ENCODE assay signal across 11 mouse cellular contexts in genomic region chr15:79244071-79244893, GRCm38 (mm10). TPM values are rescaled to one million over a fixed set of nuclear protein-coding genes. Genes with fewer than 3 reads are reported as not detected.
DNase-seq lines count a peak whose midpoint lies in the region; ATAC-seq and TF ChIP-seq lines count a peak whose summit lies in the region.
"Had no signal": no experiment of that assay in that cellular context is flagged by ENCODE, and none has a peak within 500 bp of the region (broad histone marks: within the 10 kb centered on the region; RNA-seq: fewer than 3 reads in every experiment).

No protein-coding gene starts in this region.

- peaks cover 24% of the 10 kb centered on the region for H3K4me1 ChIP-seq in hindbrain, embryonic 10.5 days (replicated peaks)
- 0 out of 2 replicates have a peak, but pooled peaks cover 3% of the 10 kb centered on the region for H3K4me1 ChIP-seq in hindbrain, postnatal 0 days (ENCODE audit: insufficient read depth, low read length)
- peaks cover 6% of the 10 kb centered on the region for H3K4me1 ChIP-seq in limb, embryonic 15.5 days
- no peaks in the 10 kb centered on the region for H3K4me1 ChIP-seq in liver, postnatal 0 days (ENCODE audit: insufficient read depth)

- peaks cover 6% of the 10 kb centered on the region; the same call in 1 of the 2 replicates for H3K27me3 ChIP-seq in hindbrain, embryonic 10.5 days (ENCODE audit: insufficient read depth, poor library complexity, severe bottlenecking)
- H3K27me3 ChIP-seq in hindbrain, postnatal 0 days (ENCODE audit: insufficient read depth, low read length): no peaks in the 10 kb centered on the region
- H3K27me3 ChIP-seq in limb, embryonic 15.5 days: no peaks in the 10 kb centered on the region
- H3K27me3 ChIP-seq in liver, postnatal 0 days (ENCODE audit: insufficient read depth, low read length): no peaks in the 10 kb centered on the region
- H3K27me3 ChIP-seq: CH12.LX had no signal

- H3K4me3 ChIP-seq in hindbrain, embryonic 10.5 days: no peak overlapping the region
- no peak overlapping the region for H3K4me3 ChIP-seq in hindbrain, postnatal 0 days (ENCODE audit: low read length)
- no peak overlapping the region for H3K4me3 ChIP-seq in limb, embryonic 15.5 days
- H3K4me3 ChIP-seq in liver, postnatal 0 days (ENCODE audit: low read depth, low read length): no peak overlapping the region

- no peak overlapping the region for H3K4me2 ChIP-seq in hindbrain, postnatal 0 days (ENCODE audit: low read depth, low read length)
- H3K4me2 ChIP-seq in limb, embryonic 15.5 days: no peak overlapping the region
- no peak overlapping the region for H3K4me2 ChIP-seq in liver, postnatal 0 days (ENCODE audit: low read depth, low read length)

- H3K9ac ChIP-seq in hindbrain, postnatal 0 days (replicated peaks; ENCODE audit: low read length): no peak overlapping the region
- no peak overlapping the region for H3K9ac ChIP-seq in limb, embryonic 15.5 days
- no peak overlapping the region for H3K9ac ChIP-seq in liver, postnatal 0 days (replicated peaks)
- H3K9ac ChIP-seq: liver, embryonic 14.5 days had no signal

- peaks cover 89% of the 10 kb centered on the region for H3K36me3 ChIP-seq in hindbrain, embryonic 10.5 days
- peaks cover 63% of the 10 kb centered on the region for H3K36me3 ChIP-seq in hindbrain, postnatal 0 days (ENCODE audit: insufficient read depth, low read length)
- H3K36me3 ChIP-seq in limb, embryonic 15.5 days: peaks cover 76% of the 10 kb centered on the region
- H3K36me3 ChIP-seq in liver, postnatal 0 days (replicated peaks; ENCODE audit: insufficient read depth, low read length): peaks cover 38% of the 10 kb centered on the region

- TF ChIP-seq CTCF in hindbrain, postnatal 0 days (IDR thresholded peaks at IDR 0.05; ENCODE audit: low read depth): no peak
- TF ChIP-seq CTCF in liver, postnatal 0 days (IDR thresholded peaks at IDR 0.05; ENCODE audit: low read depth): no peak

- 65% methylated on average over 7 of the region's 7 CpGs for WGBS in hindbrain, embryonic 10.5 days
- 56% methylated on average over 7 of the region's 7 CpGs for WGBS in hindbrain, postnatal 0 days
- 72% methylated on average over 7 of the region's 7 CpGs for WGBS in limb, embryonic 15.5 days
- 78% methylated on average over 7 of the region's 7 CpGs for WGBS in liver, postnatal 0 days (ENCODE audit: insufficient replicate concordance)

- no peaks in the 10 kb centered on the region for H3K9me3 ChIP-seq in hindbrain, embryonic 10.5 days
- H3K9me3 ChIP-seq in hindbrain, postnatal 0 days (ENCODE audit: low read length): no peaks in the 10 kb centered on the region
- H3K9me3 ChIP-seq in limb, embryonic 15.5 days: no peaks in the 10 kb centered on the region
- H3K9me3 ChIP-seq in liver, postnatal 0 days (ENCODE audit: low read length): no peaks in the 10 kb centered on the region

- no peak for ATAC-seq in hindbrain, postnatal 0 days
- ATAC-seq in limb, embryonic 15.5 days (ENCODE audit: insufficient number of reproducible peaks, low FRiP score, low TSS enrichment, low read depth): no peak
- no peak for ATAC-seq in liver, postnatal 0 days

- peak overlapping the region; percentile 64 for H3K27ac ChIP-seq in hindbrain, embryonic 10.5 days
- no peak overlapping the region for H3K27ac ChIP-seq in hindbrain, postnatal 0 days
- H3K27ac ChIP-seq in limb, embryonic 15.5 days: peak overlapping the region; percentile 68; the same call in 1 of the 2 replicates
- no peak overlapping the region for H3K27ac ChIP-seq in liver, postnatal 0 days (ENCODE audit: low read depth)
- H3K27ac ChIP-seq: liver, embryonic 14.5 days had no signal

- TF ChIP-seq EP300 in liver, postnatal 0 days (IDR thresholded peaks at IDR 0.05; ENCODE audit: low read depth): no peak

- DNase-seq in hindbrain, embryonic 10.5 days (ENCODE audit: low spot score): peak; percentile 34
- DNase-seq in hindbrain, postnatal 0 days (ENCODE audit: low spot score): no peak
- peak; percentile 59 to 91 for DNase-seq in adrenal gland, adult (ENCODE audit: inconsistent age in 2 of 2, low spot score in 1 of 2)
- peak; percentile 30 to 38 for DNase-seq in heart, adult 9 months (ENCODE audit: low spot score in 2 of 2)
- DNase-seq in retina, postnatal 1 day: no peak
- no peak for DNase-seq in liver, postnatal 0 days
- DNase-seq in testis, postnatal 14 days (ENCODE audit: low spot score): no peak

RNA-seq across cellular contexts. Expression of gene Slc16a8, which starts 10.3 kb away (rescaled TPM):
- 0.14 and 0.26 TPM in 2 replicates for polyA plus RNA-seq in hindbrain, embryonic 10.5 days (2016; fragmentation: Nextera tagmentation; extraction: Ambion mirVana)
- total RNA-seq in hindbrain, postnatal 0 days (2014; rRNA removed): 1.0 and 2.0 TPM in 2 replicates
- 3.1 and 3.7 TPM in 2 replicates for polyA plus RNA-seq in hindbrain, postnatal 0 days (2015; fragmentation: Nextera tagmentation; extraction: Ambion mirVana)
- polyA plus RNA-seq in limb, embryonic 15.5 days (2015; fragmentation: Nextera tagmentation; extraction: Ambion mirVana): 0.12 and 0.36 TPM in 2 replicates
- not detected in 2 replicates for polyA plus RNA-seq in liver, postnatal 0 days (2015; fragmentation: Nextera tagmentation; extraction: Ambion mirVana)
- total RNA-seq: adrenal gland, adult 18-20 months had no signal
- polyA plus RNA-seq: liver, embryonic 14.5 days had no signal

RNA-seq across cellular contexts. Expression of gene Gm49486, which starts 15.1 kb away (rescaled TPM):
- 0.14 and 0.21 TPM in 2 replicates for polyA plus RNA-seq in hindbrain, embryonic 10.5 days (2016; fragmentation: Nextera tagmentation; extraction: Ambion mirVana)
- total RNA-seq in hindbrain, postnatal 0 days (2014; rRNA removed): 0.61 and 1.7 TPM in 2 replicates
- polyA plus RNA-seq in hindbrain, postnatal 0 days (2015; fragmentation: Nextera tagmentation; extraction: Ambion mirVana): 1.5 and 2.1 TPM in 2 replicates
- polyA plus RNA-seq in limb, embryonic 15.5 days (2015; fragmentation: Nextera tagmentation; extraction: Ambion mirVana): 1.1 and 1.2 TPM in 2 replicates
- polyA plus RNA-seq in liver, postnatal 0 days (2015; fragmentation: Nextera tagmentation; extraction: Ambion mirVana): 0.08 TPM in 2 replicates

RNA-seq across cellular contexts. Expression of gene Pick1, which starts 15.3 kb away (rescaled TPM):
- polyA plus RNA-seq in hindbrain, embryonic 10.5 days (2016; fragmentation: Nextera tagmentation; extraction: Ambion mirVana): 45.0 and 47.8 TPM in 2 replicates
- 59.4 and 68.0 TPM in 2 replicates for total RNA-seq in hindbrain, postnatal 0 days (2014; rRNA removed)
- polyA plus RNA-seq in hindbrain, postnatal 0 days (2015; fragmentation: Nextera tagmentation; extraction: Ambion mirVana): 67.7 and 70.0 TPM in 2 replicates
- polyA plus RNA-seq in limb, embryonic 15.5 days (2015; fragmentation: Nextera tagmentation; extraction: Ambion mirVana): 43.8 and 45.8 TPM in 2 replicates
- 11.5 and 12.2 TPM in 2 replicates for polyA plus RNA-seq in liver, postnatal 0 days (2015; fragmentation: Nextera tagmentation; extraction: Ambion mirVana)

RNA-seq across cellular contexts. Expression of gene Baiap2l2, which starts 41.1 kb away (rescaled TPM):
- 1.7 and 2.0 TPM in 2 replicates for polyA plus RNA-seq in hindbrain, embryonic 10.5 days (2016; fragmentation: Nextera tagmentation; extraction: Ambion mirVana)
- 1.7 and 2.3 TPM in 2 replicates for total RNA-seq in hindbrain, postnatal 0 days (2014; rRNA removed)
- 6.5 and 6.8 TPM in 2 replicates for polyA plus RNA-seq in hindbrain, postnatal 0 days (2015; fragmentation: Nextera tagmentation; extraction: Ambion mirVana)
- 17.2 and 19.7 TPM in 2 replicates for polyA plus RNA-seq in limb, embryonic 15.5 days (2015; fragmentation: Nextera tagmentation; extraction: Ambion mirVana)
- polyA plus RNA-seq in liver, postnatal 0 days (2015; fragmentation: Nextera tagmentation; extraction: Ambion mirVana): 1.2 and 2.1 TPM in 2 replicates

Comparison
In these comparisons a context has a peak if more than half of its experiments do, and no peak if none do; other contexts are left out.
1. DNase-seq: peak in hindbrain, embryonic 10.5 days (single experiment), adrenal gland, adult (2 of 2) and heart, adult 9 months (2 of 2); none in hindbrain, postnatal 0 days (single experiment), retina, postnatal 1 day (single experiment), liver, postnatal 0 days (single experiment) and testis, postnatal 14 days (single experiment).
2. H3K27ac ChIP-seq: peak in hindbrain, embryonic 10.5 days (single experiment) and limb, embryonic 15.5 days (single experiment); none in hindbrain, postnatal 0 days (single experiment) and liver, postnatal 0 days (single experiment).